Mouse (Mus musculus): ENCODE results near the gene Spag5.

Spag5 gene

GRCm38 (mm10) chr11:78349441-78350358 is 48.4 kb downstream of the Spag5 start:
- DNase-seq (ENCODE audit: low spot score in 2 of 2) = no peak

- peak in 1 of 2 experiments; percentile 53 for DNase-seq (ENCODE audit: low spot score in 2 of 2)
These were observed 51.8 kb downstream of the Spag5 start for GRCm38 (mm10) chr11:78353081-78353480.

- no peak for DNase-seq (ENCODE audit: low spot score in 2 of 2)
These were observed 53.6 kb downstream of the Spag5 start for GRCm38 (mm10) chr11:78354905-78355304.

DNA sequence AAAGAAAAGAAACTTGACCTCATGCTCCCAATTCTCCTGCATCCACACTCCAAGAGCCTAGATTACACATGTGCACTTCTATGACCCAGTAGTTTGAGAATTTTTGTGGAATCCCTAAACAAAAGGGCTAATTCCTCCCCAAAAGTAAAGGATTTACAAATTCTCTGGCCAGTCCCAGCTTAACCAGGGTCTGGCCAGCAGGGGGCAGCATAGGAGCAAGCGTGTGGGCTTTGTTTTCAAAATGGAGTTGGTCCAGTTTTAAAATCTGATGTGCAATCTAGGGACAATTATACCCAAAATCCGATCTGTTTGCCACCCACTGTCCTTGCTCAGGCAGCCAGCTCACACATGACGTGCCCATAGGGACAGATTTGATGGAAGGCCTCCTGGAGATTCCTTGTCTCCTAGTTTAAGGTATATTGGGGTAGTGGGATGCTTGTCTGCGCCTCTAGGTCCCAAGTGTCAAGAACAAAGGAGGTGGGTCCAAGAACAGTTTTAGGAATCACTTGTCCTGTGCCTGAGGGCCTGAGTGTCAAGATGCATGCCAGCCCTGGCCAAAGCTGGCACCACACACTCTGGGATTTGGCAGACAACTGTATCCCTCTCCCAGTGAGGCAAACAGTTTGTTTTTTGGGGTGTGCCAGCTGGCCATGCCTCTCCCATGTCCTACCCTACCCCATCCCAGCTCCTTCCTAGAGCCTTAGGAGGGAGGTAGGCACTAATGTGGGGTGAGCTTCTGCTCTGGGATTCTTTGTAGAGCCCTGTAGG is 54.3 kb downstream of the Spag5 start:
- peak; percentile 47 to 65 for DNase-seq (ENCODE audit: low spot score in 2 of 2)

GRCm38 (mm10) chr11:78358330-78359007 is 57.1 kb downstream of the Spag5 start:
- peak in 1 of 2 experiments; percentile 47 for DNase-seq (ENCODE audit: low spot score in 2 of 2)

DNA sequence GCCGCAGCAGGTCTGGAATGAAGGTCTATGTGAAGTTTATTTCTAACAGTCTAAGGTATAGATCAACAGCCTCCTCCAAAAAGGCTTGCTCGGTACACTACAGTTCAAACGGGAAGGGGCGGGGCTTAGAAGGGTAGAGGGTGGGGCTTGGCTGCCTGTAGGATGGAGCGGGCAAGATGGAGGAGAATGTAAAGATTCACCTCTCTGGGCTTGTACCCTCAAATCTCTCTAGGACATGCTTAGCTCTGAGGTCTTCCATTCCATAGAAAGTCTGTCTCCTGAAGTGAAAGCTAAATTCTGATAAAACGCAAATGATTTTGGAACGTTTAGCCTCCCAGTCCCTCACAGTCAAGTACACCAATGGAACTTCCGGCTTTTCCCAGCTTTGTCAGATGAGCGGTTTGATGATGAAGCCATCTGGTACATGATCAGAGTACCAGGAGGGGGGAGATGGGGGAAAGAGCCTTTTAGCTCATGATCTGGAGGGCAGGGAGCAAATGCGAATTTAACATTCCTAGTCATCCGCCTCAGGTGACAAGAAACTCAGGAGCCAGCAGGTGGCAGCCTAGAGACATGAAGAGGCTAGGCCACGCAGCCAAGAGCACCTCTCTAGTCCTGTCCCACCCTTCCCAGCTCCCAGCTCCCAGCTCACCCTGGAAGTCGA is 58.9 kb downstream of the Spag5 start:
- DNase-seq (ENCODE audit: low spot score in 2 of 2) = peak; percentile 62 to 76

DNA sequence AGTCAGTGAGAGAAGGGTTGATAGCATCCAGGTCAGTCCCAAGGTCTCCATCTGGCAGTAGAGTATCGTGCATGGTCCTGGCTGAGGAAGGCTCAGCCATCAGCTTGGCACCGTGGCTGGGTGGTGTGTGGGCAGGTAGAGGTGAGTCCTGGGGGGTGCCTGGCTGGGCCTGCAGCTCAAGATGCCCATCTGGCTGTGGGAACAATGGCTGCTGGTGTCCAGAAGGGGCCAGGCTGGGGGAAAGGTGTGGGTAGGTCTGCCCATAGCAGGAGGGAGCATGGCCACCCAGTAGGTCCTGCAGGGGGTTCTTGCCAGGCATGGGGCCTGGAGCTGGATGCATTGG is 59.4 kb downstream of the Spag5 start:
- DNase-seq (ENCODE audit: low spot score in 2 of 2) = no peak

GRCm38 (mm10) chr11:78363309-78364007 is 62.1 kb downstream of the Spag5 start:
- no peak for DNase-seq (ENCODE audit: low spot score in 2 of 2)

GRCm38 (mm10) chr11:78364103-78364502 is 62.8 kb downstream of the Spag5 start:
- no peak for DNase-seq (ENCODE audit: low spot score in 2 of 2)

DNA sequence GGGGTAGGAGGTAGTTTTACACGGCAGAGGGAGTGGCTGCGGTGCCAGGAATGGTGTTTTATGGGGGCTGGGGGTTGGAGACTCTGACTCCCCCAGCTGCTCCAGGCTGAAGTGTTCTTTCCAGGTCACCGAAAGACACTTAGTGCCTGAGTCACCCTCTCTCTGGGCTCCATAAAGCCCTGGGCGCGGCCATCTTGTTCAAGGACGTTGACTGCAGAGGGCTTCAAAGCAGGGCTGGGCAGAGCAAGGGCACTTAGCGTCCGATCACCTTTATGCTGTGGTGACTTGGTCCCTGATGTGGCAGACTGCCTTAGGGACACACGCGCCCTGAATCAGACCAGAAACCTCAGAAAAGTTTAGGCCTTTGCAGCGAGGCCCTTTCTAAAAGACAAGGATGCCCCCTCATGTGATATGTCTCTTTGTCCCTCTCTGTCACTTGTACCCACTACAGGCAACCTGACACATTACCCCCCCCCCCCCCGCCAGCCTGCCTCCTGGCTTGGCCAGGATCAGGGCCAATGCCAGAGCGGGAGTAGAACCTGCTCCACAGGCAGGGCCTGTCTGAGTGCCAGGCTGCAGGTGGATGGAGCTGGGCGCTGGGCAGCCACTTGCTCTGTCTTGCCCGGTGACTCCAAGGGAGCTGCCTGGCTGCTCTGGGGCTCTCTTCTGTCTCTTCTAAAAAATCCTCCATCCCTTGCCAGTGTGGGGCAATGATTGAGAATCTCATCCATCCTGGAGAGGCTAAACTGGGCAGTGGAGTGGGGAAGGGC is 66.3 kb downstream of the Spag5 start:
- no peak for DNase-seq (ENCODE audit: low spot score in 2 of 2)

DNA sequence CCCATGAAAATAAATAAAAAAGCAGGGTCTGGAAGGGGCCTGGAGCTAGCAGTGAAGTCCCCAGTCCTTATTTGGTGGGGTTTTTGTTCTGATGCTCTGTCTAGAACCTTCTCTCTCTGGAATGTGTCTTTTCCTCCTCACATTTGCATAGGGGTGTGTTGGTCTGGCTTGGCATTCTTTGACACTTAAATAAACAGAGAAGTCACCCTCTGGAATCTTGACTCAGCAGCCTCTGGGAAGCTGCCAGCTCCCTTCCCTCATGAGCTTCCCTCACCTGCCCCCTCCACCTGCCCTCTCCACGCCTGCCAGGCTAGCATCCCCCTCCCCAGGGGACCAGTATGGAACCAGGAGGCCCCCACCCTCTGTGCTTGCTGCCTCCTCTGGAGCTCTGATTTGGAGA is 69.1 kb downstream of the Spag5 start:
- no peak for DNase-seq (ENCODE audit: low spot score in 2 of 2)

GRCm38 (mm10) chr11:78371711-78372110 is 70.4 kb downstream of the Spag5 start:
- DNase-seq (ENCODE audit: low spot score in 2 of 2) = no peak

Data from natural killer cell, adult 2 months (primary cell).